Mouse (Mus musculus): Measurements from ENCODE around the gene Rps6ka5.

GRCm38 (mm10) chr12:100503659-100504058 is 223.1 kb downstream of the Rps6ka5 start:
- TF ChIP-seq CTCF (IDR thresholded peaks at IDR 0.05; ENCODE audit: low read depth, low read length) = no peak
- TF ChIP-seq POLR2A (IDR thresholded peaks at IDR 0.05; ENCODE audit: extremely low read depth, insufficient read depth, low read length) = no peak

Data from liver, adult 2 months (tissue).